21 mouse cellular contexts compared by ENCODE assay signal in genomic region chr14:73333880-73334279, GRCm38 (mm10). TPM values are rescaled to one million over a fixed set of nuclear protein-coding genes. Genes with fewer than 3 reads are reported as not detected.
DNase-seq lines count a peak whose midpoint lies in the region; ATAC-seq and TF ChIP-seq lines count a peak whose summit lies in the region.
"Had no signal": no experiment of that assay in that cellular context is flagged by ENCODE, and none has a peak within 500 bp of the region (broad histone marks: within the 10 kb centered on the region; RNA-seq: fewer than 3 reads in every experiment).

No protein-coding gene starts in this region.

- no peaks in the 10 kb centered on the region for H3K79me2 ChIP-seq in liver, adult 2 months (ENCODE audit: control insufficient read depth, insufficient read depth, low read length)

- ATAC-seq in common myeloid progenitor, adult 5-6 weeks (replicated peaks; ENCODE audit: low read depth, poor library complexity, severe bottlenecking): peak; percentile 85
- ATAC-seq in megakaryocyte progenitor cell, adult 5-6 weeks (replicated peaks; ENCODE audit: poor library complexity): peak; percentile 85
- ATAC-seq in frontal cortex, adult (ENCODE audit: low TSS enrichment): no peak
- ATAC-seq: forebrain, embryonic 15.5 days; intestine, embryonic 16.5 days had no signal

- H3K27me3 ChIP-seq in liver, adult 2 months (ENCODE audit: control insufficient read depth, insufficient read depth, low read length): no peaks in the 10 kb centered on the region
- H3K27me3 ChIP-seq: embryonic facial prominence, embryonic 15.5 days; forebrain, embryonic 15.5 days; neural tube, embryonic 13.5 days had no signal

- H3K27ac ChIP-seq in liver, adult 2 months (replicated peaks; ENCODE audit: insufficient read depth, low read depth, low read length): no peak overlapping the region
- H3K27ac ChIP-seq: embryonic facial prominence, embryonic 15.5 days; forebrain, embryonic 15.5 days; neural tube, embryonic 13.5 days had no signal

- H3K36me3 ChIP-seq in liver, adult 2 months (ENCODE audit: control insufficient read depth, insufficient read depth, low read length): no peaks in the 10 kb centered on the region
- H3K36me3 ChIP-seq: embryonic facial prominence, embryonic 15.5 days; forebrain, embryonic 15.5 days; neural tube, embryonic 13.5 days had no signal

- no peak for TF ChIP-seq POLR2A in liver, adult 2 months (IDR thresholded peaks at IDR 0.05; ENCODE audit: extremely low read depth, insufficient read depth, low read length)

- H3K4me3 ChIP-seq in liver, adult 2 months (ENCODE audit: insufficient read depth, low read depth, low read length): no peak overlapping the region
- H3K4me3 ChIP-seq: embryonic facial prominence, embryonic 15.5 days; forebrain, embryonic 15.5 days; gastrocnemius, adult 2 months; neural tube, embryonic 13.5 days had no signal

- intact Hi-C loops in gastrocnemius, postnatal 36 days (cut with DNase I): no loop called here

- no peak for TF ChIP-seq CTCF in liver, adult 2 months (IDR thresholded peaks at IDR 0.05; ENCODE audit: low read depth, low read length)

- 78% methylated on average over 3 of the region's 3 CpGs for WGBS in liver, adult 2 months

- no peaks in the 10 kb centered on the region for H3K4me1 ChIP-seq in liver, adult 2 months (ENCODE audit: control insufficient read depth, insufficient read depth, low read length)
- H3K4me1 ChIP-seq: embryonic facial prominence, embryonic 15.5 days; forebrain, embryonic 15.5 days; neural tube, embryonic 13.5 days had no signal

- DNase-seq in liver, adult 2 months (ENCODE audit: extremely low read depth, low read depth, low spot score): peak; percentile 39
- DNase-seq in liver: no peak
- peak; percentile 47 to 59 for DNase-seq in B cell, adult 2 months
- DNase-seq in kidney, adult 9 months: no peak
- no peak for DNase-seq in gastrocnemius, postnatal 36 days
- DNase-seq: cerebellum, adult 18-20 months; gastrocnemius, adult 2 months; heart, postnatal 4 days; kidney, postnatal 14 days; layer of hippocampus, adult 9-11 months; left cerebral cortex, postnatal 4 days; lung, adult 2 months; midbrain, embryonic 14.5 days; thymus, postnatal 25 days had no signal

- no peak overlapping the region for H3K9ac ChIP-seq in liver, adult 2 months (ENCODE audit: low read depth, low read length)
- H3K9ac ChIP-seq: embryonic facial prominence, embryonic 15.5 days; forebrain, embryonic 15.5 days; neural tube, embryonic 13.5 days had no signal

RNA-seq across cellular contexts. Expression of gene Rb1, which starts 8.3 kb away (rescaled TPM):
- total RNA-seq in liver, adult 2 months (2014; rRNA removed): 7.0 and 7.2 TPM in 2 replicates
- polyA plus RNA-seq in liver, adult 2 months (2012; rRNA removed): 1.1 and 1.2 TPM in 2 replicates
- 23.5 and 31.6 TPM in 2 replicates for total RNA-seq in common myeloid progenitor, adult 5-6 weeks (2017)
- total RNA-seq in megakaryocyte progenitor cell, adult 5-6 weeks (2015): 46.8 and 47.0 TPM in 2 replicates
- total RNA-seq in megakaryocyte progenitor cell, adult 5-6 weeks (2017): 16.2 and 16.6 TPM in 2 replicates
- 10 to 100 TPM; 14.2 to 18.0 TPM for total RNA-seq in gastrocnemius, postnatal 36 days (2021)

RNA-seq across cellular contexts. Expression of gene Itm2b, which starts 51.2 kb away (rescaled TPM):
- 967 and 981 TPM in 2 replicates for total RNA-seq in liver, adult 2 months (2014; rRNA removed)
- 1,187 and 1,239 TPM in 2 replicates for polyA plus RNA-seq in liver, adult 2 months (2012; rRNA removed)
- total RNA-seq in common myeloid progenitor, adult 5-6 weeks (2017): 694 and 751 TPM in 2 replicates
- 1,237 and 1,336 TPM in 2 replicates for total RNA-seq in megakaryocyte progenitor cell, adult 5-6 weeks (2015)
- 1,026 and 1,067 TPM in 2 replicates for total RNA-seq in megakaryocyte progenitor cell, adult 5-6 weeks (2017)
- total RNA-seq in gastrocnemius, postnatal 36 days (2021): 100 to 1,000 TPM; 262 to 264 TPM

Comparison
In these comparisons a context has a peak if more than half of its experiments do, and no peak if none do; other contexts are left out.
1. DNase-seq: peak in liver, adult 2 months (single experiment) and B cell, adult 2 months (2 of 2); none in liver (single experiment), kidney, adult 9 months (single experiment) and gastrocnemius, postnatal 36 days (0 of 2).